Mouse (Mus musculus) small intestine, adult 2 months (tissue): ENCODE results near the gene Fndc3b.

Source experiments
- CTCF ChIP-seq: fragments of 200-500 bp; IDR thresholded peaks from 2 replicates; pipeline ENCODE4 v1.5.1; 2012; ENCODE audit warnings: low read depth, mild to moderate bottlenecking, control low read depth, inconsistent platforms, low read length, moderate library complexity, mixed read lengths; ENCODE audit not compliant: insufficient replicate concordance, insufficient read length; ENCODE audit errors: extremely low read depth
- POLR2A ChIP-seq: fragments of 200-500 bp; IDR thresholded peaks from 2 replicates; pipeline ENCODE4 v1.6.1; 2012; ENCODE audit warnings: low read depth, mild to moderate bottlenecking, control low read depth, inconsistent platforms, low read length, moderate library complexity

- TF ChIP-seq CTCF (no peak), POLR2A (no peak)
These were observed 227.8 kb downstream of the Fndc3b start for GRCm38 (mm10) chr3:27483321-27483720.
